Mouse (Mus musculus) kidney, postnatal 25 days (tissue): ENCODE measurements at regions not wholly inside any gene's neighbourhood (a gene's known extent, or its start where the extent isn't known, plus 50 kb on each side); places are given as distances from the start of the nearest gene placed in this dataset.

Experiments
- DNase-seq, 2 experiments: peaks; one replicate each; pipeline ENCODE4 v3.0.0; 2021; ENCODE audit warnings: mixed read lengths in 2 of 2

GRCm38 (mm10) chrX:145848937-145849783 is 344.2 kb upstream of the Amot start:
- DNase-seq: peak; percentile 70 to 78

- DNase-seq: no peak
Measured at GRCm38 (mm10) chrX:145833106-145833505, 328.1 kb upstream of the Amot start.

- DNase-seq: no peak
Measured at GRCm38 (mm10) chrX:145812995-145813394, 308.0 kb upstream of the Amot start.
